Mouse (Mus musculus): ENCODE measurements around the gene Evi2. TPM values are rescaled to one million over a fixed set of nuclear protein-coding genes. Genes with fewer than 3 reads are reported as not detected.

The Evi2 gene
- polyA plus RNA-seq, 1 experiment from 2014 or later, result 1.1 TPM

GRCm38 (mm10) chr11:79484721-79485120, 45.7 kb downstream of the Evi2 start:
- Histone ChIP-seq H3K36me3 (ENCODE audit: control insufficient read depth, insufficient read depth, low read length) (peaks cover 31% of the 10 kb centered on the region), H3K27ac (replicated peaks in 1 of 2; ENCODE audit: control insufficient read depth in 1 of 2, insufficient read depth in 1 of 2, low read depth in 2 of 2, low read length in 2 of 2) (no peak overlapping the region), H3K27me3 (ENCODE audit: control insufficient read depth, insufficient read depth, low read length) (no peaks in the 10 kb centered on the region), H3K4me3 (ENCODE audit: control insufficient read depth in 1 of 2, insufficient read depth in 1 of 2, low read depth in 1 of 2, low read length in 2 of 2) (no peak overlapping the region), H3K4me2 (ENCODE audit: low read length) (no peak overlapping the region), H3K4me1 (ENCODE audit: control insufficient read depth in 2 of 2, insufficient read depth in 2 of 2, low read length in 2 of 2) (no peaks in the 10 kb centered on the region), H3K9ac (ENCODE audit: low read length) (no peak overlapping the region), H3K9me3 (ENCODE audit: control insufficient read depth, low read length) (no peaks in the 10 kb centered on the region)
- ATAC-seq (ENCODE audit: insufficient number of reproducible peaks, insufficient read depth, low FRiP score, low read depth), result no peak

- H3K4me1 ChIP-seq (ENCODE audit: control insufficient read depth in 2 of 2, insufficient read depth in 2 of 2, low read length in 2 of 2), result no peaks in the 10 kb centered on the region
- ATAC-seq (ENCODE audit: insufficient number of reproducible peaks, insufficient read depth, low FRiP score, low read depth), result no peak
- H3K9me3 ChIP-seq (ENCODE audit: control insufficient read depth, low read length), result no peaks in the 10 kb centered on the region
- no peak overlapping the region for H3K27ac ChIP-seq (replicated peaks in 1 of 2; ENCODE audit: control insufficient read depth in 1 of 2, insufficient read depth in 1 of 2, low read depth in 2 of 2, low read length in 2 of 2)
- H3K9ac ChIP-seq (ENCODE audit: low read length), result no peak overlapping the region
- no peak overlapping the region for H3K4me3 ChIP-seq (ENCODE audit: control insufficient read depth in 1 of 2, insufficient read depth in 1 of 2, low read depth in 1 of 2, low read length in 2 of 2)
- WGBS, result 88% methylated on average over 7 of the region's 7 CpGs
- peaks cover 31% of the 10 kb centered on the region for H3K36me3 ChIP-seq (ENCODE audit: control insufficient read depth, insufficient read depth, low read length)
- H3K27me3 ChIP-seq (ENCODE audit: control insufficient read depth, insufficient read depth, low read length), result no peaks in the 10 kb centered on the region
- no peak overlapping the region for H3K4me2 ChIP-seq (ENCODE audit: low read length)
Observed at GRCm38 (mm10) chr11:79483876-79484528, 46.4 kb downstream of the Evi2 start.

- no peaks in the 10 kb centered on the region for H3K27me3 ChIP-seq (ENCODE audit: control insufficient read depth, insufficient read depth, low read length)
- H3K4me1 ChIP-seq (ENCODE audit: control insufficient read depth in 2 of 2, insufficient read depth in 2 of 2, low read length in 2 of 2), result no peaks in the 10 kb centered on the region
- H3K27ac ChIP-seq (replicated peaks in 1 of 2; ENCODE audit: control insufficient read depth in 1 of 2, insufficient read depth in 1 of 2, low read depth in 2 of 2, low read length in 2 of 2), result no peak overlapping the region
- H3K4me2 ChIP-seq (ENCODE audit: low read length), result no peak overlapping the region
- WGBS, result 97% methylated on average over 6 of the region's 6 CpGs
- no peak for ATAC-seq (ENCODE audit: insufficient number of reproducible peaks, insufficient read depth, low FRiP score, low read depth)
- no peaks in the 10 kb centered on the region for H3K9me3 ChIP-seq (ENCODE audit: control insufficient read depth, low read length)
- no peak overlapping the region for H3K4me3 ChIP-seq (ENCODE audit: control insufficient read depth in 1 of 2, insufficient read depth in 1 of 2, low read depth in 1 of 2, low read length in 2 of 2)
- peaks cover 35% of the 10 kb centered on the region for H3K36me3 ChIP-seq (ENCODE audit: control insufficient read depth, insufficient read depth, low read length)
- no peak overlapping the region for H3K9ac ChIP-seq (ENCODE audit: low read length)
Observed at GRCm38 (mm10) chr11:79483392-79483791, 47.0 kb downstream of the Evi2 start.

GRCm38 (mm10) chr11:79468097-79468496, 62.3 kb downstream of the Evi2 start:
- no peak overlapping the region for H3K4me3 ChIP-seq (ENCODE audit: control insufficient read depth in 1 of 2, insufficient read depth in 1 of 2, low read depth in 1 of 2, low read length in 2 of 2)
- peaks cover 65% of the 10 kb centered on the region for H3K36me3 ChIP-seq (ENCODE audit: control insufficient read depth, insufficient read depth, low read length)
- H3K9ac ChIP-seq (ENCODE audit: low read length), result no peak overlapping the region
- 80% methylated on average over 1 of the region's 1 CpGs for WGBS
- no peak for ATAC-seq (ENCODE audit: insufficient number of reproducible peaks, insufficient read depth, low FRiP score, low read depth)
- no peaks in the 10 kb centered on the region for H3K27me3 ChIP-seq (ENCODE audit: control insufficient read depth, insufficient read depth, low read length)
- H3K4me2 ChIP-seq (ENCODE audit: low read length), result no peak overlapping the region
- no peak overlapping the region for H3K27ac ChIP-seq (replicated peaks in 1 of 2; ENCODE audit: control insufficient read depth in 1 of 2, insufficient read depth in 1 of 2, low read depth in 2 of 2, low read length in 2 of 2)
- no peaks in the 10 kb centered on the region for H3K4me1 ChIP-seq (ENCODE audit: control insufficient read depth in 2 of 2, insufficient read depth in 2 of 2, low read length in 2 of 2)
- H3K9me3 ChIP-seq (ENCODE audit: control insufficient read depth, low read length), result no peaks in the 10 kb centered on the region

Other genes with a start within 250 kb of the Evi2 start
- not detected in 2 replicates for gene Gm9964, start 233.7 kb downstream of the Evi2 start, polyA plus RNA-seq (2014; fragmentation: Nextera tagmentation; extraction: Ambion mirVana)
- gene Nf1, start 190.9 kb downstream of the Evi2 start, polyA plus RNA-seq (2014; fragmentation: Nextera tagmentation; extraction: Ambion mirVana), result 6.2 and 7.7 TPM in 2 replicates
- 0.26 and 0.31 TPM in 2 replicates for gene Omg, start 26.5 kb downstream of the Evi2 start, polyA plus RNA-seq (2014; fragmentation: Nextera tagmentation; extraction: Ambion mirVana)
- gene Evi2b, start 6.8 kb downstream of the Evi2 start, polyA plus RNA-seq (2014; fragmentation: Nextera tagmentation; extraction: Ambion mirVana), result 0.32 and 0.39 TPM in 2 replicates
- 3.0 and 3.3 TPM in 2 replicates for gene Evi2a, start within 50 bp of the Evi2 start, polyA plus RNA-seq (2014; fragmentation: Nextera tagmentation; extraction: Ambion mirVana)
- gene Rab11fip4, start 60.6 kb upstream of the Evi2 start, polyA plus RNA-seq (2014; fragmentation: Nextera tagmentation; extraction: Ambion mirVana), result 0.07 and 0.14 TPM in 2 replicates

Data from heart, embryonic 14.5 days (tissue).